Mouse (Mus musculus) embryonic facial prominence, embryonic 13.5 days (tissue): Measurements from ENCODE around the gene Tkfc. TPM values are rescaled to one million over a fixed set of nuclear protein-coding genes. Genes with fewer than 3 reads are reported as not detected.

Experiments used
- ATAC-seq: fragments of 200-750 bp; cut with Nextera tagmentation; 2 replicates; pipeline ENCODE4 v1.8.0; 2017; ENCODE audit warnings: low read depth; ENCODE audit not compliant: insufficient number of reproducible peaks, insufficient read depth, low FRiP score, low TSS enrichment
- H3K27ac ChIP-seq: fragments of 300-500 bp; sonication (generic); 2 replicates; pipeline ENCODE4 v1.5.1; 2015; ENCODE audit warnings: moderate library complexity, mild to moderate bottlenecking, inconsistent platforms
- H3K27me3 ChIP-seq: fragments of 300-500 bp; sonication (generic); 2 replicates; pipeline ENCODE4 v1.6.1; 2015; ENCODE audit warnings: mild to moderate bottlenecking, inconsistent platforms
- H3K36me3 ChIP-seq: fragments of 300-500 bp; sonication (generic); 2 replicates; pipeline ENCODE4 v1.6.1; 2015; ENCODE audit warnings: mild to moderate bottlenecking, inconsistent platforms
- H3K4me1 ChIP-seq: fragments of 300-500 bp; sonication (generic); 2 replicates; pipeline ENCODE4 v1.6.1; 2015; ENCODE audit warnings: inconsistent platforms
- H3K4me2 ChIP-seq: fragments of 300-500 bp; sonication (generic); 2 replicates; pipeline ENCODE4 v1.6.1; 2015; ENCODE audit warnings: moderate library complexity, mild to moderate bottlenecking, inconsistent platforms
- H3K4me3 ChIP-seq: fragments of 300-500 bp; sonication (generic); 2 replicates; pipeline ENCODE4 v1.5.1; 2015; ENCODE audit warnings: mild to moderate bottlenecking, inconsistent platforms
- H3K9ac ChIP-seq: fragments of 300-500 bp; sonication (generic); 2 replicates; pipeline ENCODE4 v1.6.1; 2015; ENCODE audit warnings: mild to moderate bottlenecking, inconsistent platforms
- H3K9me3 ChIP-seq: fragments of 300-500 bp; sonication (generic); 2 replicates; pipeline ENCODE4 v1.6.1; 2016; ENCODE audit warnings: inconsistent platforms
- WGBS: fragments of 180-500 bp; shearing (Covaris S2); methylation state at CpG from one replicate; pipeline ENCODE4 v1.1.7; 2015; ENCODE audit warnings: mixed read lengths; 5-methylcytosine and 5-hydroxymethylcytosine counted together
- polyA plus RNA-seq: library from polyadenylated mRNA; unstranded; fragments of >200 nt; fragmentation: Nextera tagmentation; extraction: Ambion mirVana; gene quantifications from 2 replicates; pipeline ENCODE4 v1.2.1, GENCODE M21; 2015

Tkfc gene
- 16.3 and 17.0 TPM in 2 replicates for polyA plus RNA-seq

DNA sequence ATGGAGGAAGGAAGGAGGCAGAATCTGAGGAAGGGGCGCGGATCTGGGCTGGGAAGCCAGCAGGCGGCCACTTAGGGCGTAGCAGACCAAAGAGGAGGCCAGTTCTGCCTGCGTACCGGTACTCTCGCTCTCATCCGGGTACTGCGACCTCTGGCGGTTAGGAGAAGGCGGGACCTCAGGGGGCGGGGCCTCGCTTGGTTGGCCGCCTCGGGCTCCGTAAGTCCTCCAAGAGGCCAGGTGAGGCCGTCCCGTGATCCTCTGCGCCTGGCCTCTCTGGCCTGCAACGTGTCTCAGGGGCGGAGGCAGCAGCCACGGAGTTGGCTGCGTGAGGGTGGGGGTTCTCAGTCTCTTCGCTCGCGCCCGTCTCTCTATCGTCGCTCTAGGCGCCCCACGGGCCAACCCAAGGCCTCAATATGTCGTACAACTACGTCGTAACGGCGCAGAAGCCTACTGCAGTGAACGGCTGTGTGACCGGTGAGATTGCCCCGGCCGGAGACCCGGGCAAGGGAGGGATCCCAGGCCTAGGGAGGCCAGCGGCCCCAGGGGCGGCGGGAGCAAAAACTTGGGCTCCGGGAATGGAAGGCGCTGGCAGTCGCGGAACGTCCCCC is at the start of gene Tkfc, which contains the start of gene Ddb1:
Gene Tkfc (minus strand): TSS at position 362 of the 608 bp plus-strand sequence.
Gene Ddb1 (plus strand): TSS at position 35 of the 608 bp plus-strand sequence.
- H3K4me1 ChIP-seq: peaks cover 47% of the 10 kb centered on the region
- peaks cover 33% of the 10 kb centered on the region for H3K36me3 ChIP-seq
- no peaks in the 10 kb centered on the region for H3K27me3 ChIP-seq
- H3K4me2 ChIP-seq: peak within 1 kb of the TSS; percentile 79
- no peaks in the 10 kb centered on the region for H3K9me3 ChIP-seq
- peak within 1 kb of the TSS; percentile 99 for H3K4me3 ChIP-seq
- H3K27ac ChIP-seq: peak within 1 kb of the TSS; percentile 94
- H3K9ac ChIP-seq: peak within 1 kb of the TSS; percentile 98
- ATAC-seq: peak; percentile 95
- WGBS: under 1% methylated on average over 49 of the region's 49 CpGs

DNA sequence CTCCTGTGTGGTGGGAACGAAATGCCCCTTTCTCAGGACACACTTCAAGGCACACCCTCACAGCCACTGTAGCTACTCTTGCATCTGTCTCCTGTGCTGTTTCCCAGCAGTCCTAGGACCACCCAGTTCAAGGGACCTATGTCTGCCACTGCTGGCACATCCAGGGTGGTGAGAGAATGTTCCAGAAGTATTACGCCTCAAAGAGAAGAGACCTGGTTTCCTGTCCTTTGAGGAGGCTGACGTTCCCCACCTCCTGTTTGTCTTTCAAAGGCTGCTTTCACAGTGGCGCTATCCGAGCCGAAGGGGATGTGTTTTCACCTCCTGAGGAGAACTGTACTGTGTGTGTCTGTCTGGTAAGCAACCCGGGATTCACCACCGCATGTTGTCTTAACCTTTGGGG is 42.7 kb upstream of the Tkfc start:
- Histone ChIP-seq H3K4me2 (no peak overlapping the region), H3K36me3 (no peaks in the 10 kb centered on the region), H3K9me3 (no peaks in the 10 kb centered on the region), H3K4me1 (no peaks in the 10 kb centered on the region), H3K9ac (no peak overlapping the region), H3K27ac (no peak overlapping the region), H3K4me3 (no peak overlapping the region), H3K27me3 (no peaks in the 10 kb centered on the region)
- 79% methylated on average over 8 of the region's 8 CpGs for WGBS
- no peak for ATAC-seq

DNA sequence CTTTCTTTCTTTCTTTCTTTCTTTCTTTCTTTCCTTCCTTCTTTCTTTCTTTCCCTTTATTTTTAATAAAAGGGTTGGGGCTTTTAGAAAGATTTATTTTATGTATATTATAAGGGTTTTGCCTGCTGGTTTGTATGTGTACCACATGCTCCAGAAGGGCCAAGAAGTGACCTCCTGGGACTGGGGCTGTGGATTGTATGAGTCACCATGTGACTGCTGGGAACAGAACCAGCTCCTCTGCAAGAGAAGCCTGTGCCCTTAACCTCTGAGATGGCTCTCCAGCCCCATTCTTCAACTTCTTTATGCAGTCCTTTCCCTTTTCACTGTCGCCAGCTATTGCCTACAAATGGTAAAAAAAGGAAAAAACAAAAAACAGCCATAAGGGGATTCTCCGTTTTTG is 40.2 kb upstream of the Tkfc start:
- Histone ChIP-seq H3K27me3 (no peaks in the 10 kb centered on the region), H3K4me2 (no peak overlapping the region), H3K4me1 (peaks cover 5% of the 10 kb centered on the region), H3K9me3 (no peaks in the 10 kb centered on the region), H3K36me3 (no peaks in the 10 kb centered on the region), H3K4me3 (no peak overlapping the region), H3K27ac (no peak overlapping the region), H3K9ac (no peak overlapping the region)
- 81% methylated on average over 2 of the region's 2 CpGs for whole genome bisulfite sequencing
- ATAC-seq: no peak

DNA sequence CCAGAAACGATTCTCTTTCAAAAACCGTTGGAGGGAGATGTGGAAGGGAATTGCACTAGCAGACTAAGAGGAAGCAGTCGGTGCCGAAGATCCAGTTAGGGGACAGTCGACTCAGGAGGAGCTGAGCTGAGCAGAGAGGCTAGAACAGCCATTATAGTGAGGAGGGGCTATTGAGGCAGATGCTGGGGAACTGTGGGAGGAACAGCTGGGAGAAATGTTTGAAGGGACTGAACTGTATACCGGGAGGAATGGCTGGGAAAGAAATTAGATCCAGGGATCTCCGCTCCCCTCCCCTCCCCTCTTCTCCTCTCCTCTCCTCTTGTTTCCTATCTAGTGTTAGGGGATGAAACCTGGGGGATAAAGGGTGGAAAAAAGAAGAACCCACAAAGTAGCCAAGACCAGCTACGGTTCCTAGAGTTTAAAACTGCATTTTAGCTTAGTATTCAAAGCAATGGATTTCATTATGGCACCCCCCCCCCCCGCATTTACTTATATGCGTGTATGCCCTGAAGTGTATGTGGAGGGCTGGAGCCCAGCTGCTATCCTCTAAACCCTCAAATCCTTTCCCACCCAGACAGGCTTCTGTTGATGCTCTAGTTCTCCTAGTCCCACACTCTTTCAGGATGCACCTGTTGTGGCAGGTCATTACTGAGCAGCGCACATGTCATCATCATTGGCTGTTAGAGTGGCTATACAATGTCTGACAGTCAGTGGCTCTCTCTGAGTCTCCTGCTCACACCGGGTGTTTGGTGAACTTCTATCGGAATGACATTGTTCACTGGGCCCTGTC is 35.3 kb upstream of the Tkfc start:
- Histone ChIP-seq H3K4me3 (peak overlapping the region; percentile 9; the same call in 1 of the 2 replicates), H3K4me1 (peaks cover 11% of the 10 kb centered on the region), H3K27ac (peak overlapping the region; percentile 48; the same call in 1 of the 2 replicates), H3K27me3 (no peaks in the 10 kb centered on the region), H3K36me3 (no peaks in the 10 kb centered on the region), H3K4me2 (peak overlapping the region; percentile 47), H3K9ac (peak overlapping the region; percentile 52), H3K9me3 (no peaks in the 10 kb centered on the region)
- no peak for ATAC-seq
- 37% methylated on average over 13 of the region's 13 CpGs for WGBS

DNA sequence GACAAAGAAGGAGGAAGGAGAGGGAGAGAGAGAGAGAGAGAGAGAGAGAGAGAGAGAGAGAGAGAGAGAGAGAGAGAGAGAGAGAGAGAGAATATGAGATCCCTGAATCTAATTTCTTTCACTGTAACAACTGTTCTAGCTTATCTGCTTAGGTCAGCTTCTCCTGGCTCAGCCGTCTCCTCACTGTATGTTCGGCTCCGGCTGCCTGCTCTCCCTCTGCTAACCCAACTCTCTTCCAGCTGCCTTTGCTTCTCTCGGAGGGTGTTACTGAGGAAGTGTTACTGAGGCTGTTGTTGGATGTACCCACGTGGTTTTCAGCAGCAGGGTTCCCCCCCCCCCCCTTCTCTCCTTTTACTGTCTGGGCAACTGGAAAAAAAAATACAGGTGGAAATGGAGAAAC is 34.6 kb upstream of the Tkfc start:
- Histone ChIP-seq H3K27me3 (no peaks in the 10 kb centered on the region), H3K9ac (peak overlapping the region; percentile 52), H3K9me3 (no peaks in the 10 kb centered on the region), H3K36me3 (no peaks in the 10 kb centered on the region), H3K4me1 (peaks cover 14% of the 10 kb centered on the region), H3K4me2 (peak overlapping the region; percentile 47), H3K4me3 (no peak overlapping the region), H3K27ac (peak overlapping the region; percentile 48; the same call in 1 of the 2 replicates)
- no peak for ATAC-seq
- WGBS: 8% methylated on average over 5 of the region's 5 CpGs

DNA sequence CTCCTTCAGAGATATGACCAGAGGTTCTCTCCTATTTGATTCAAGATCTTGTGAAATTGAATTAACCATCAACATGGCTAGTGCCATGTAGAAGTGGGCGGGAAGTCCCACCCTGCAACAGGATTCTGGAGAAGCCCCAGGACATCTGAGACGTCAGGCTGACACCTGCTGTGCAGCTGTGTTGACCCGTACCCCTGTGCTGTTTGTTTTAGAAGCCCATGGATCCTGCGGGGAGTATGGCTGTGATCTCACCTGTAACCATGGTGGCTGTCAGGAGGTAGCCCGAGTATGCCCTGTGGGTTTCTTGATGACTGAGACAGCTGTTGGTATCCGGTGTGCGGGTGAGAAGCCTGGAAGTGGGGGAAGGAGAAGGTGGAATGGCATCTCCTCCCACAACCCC is 32.4 kb upstream of the Tkfc start:
- Histone ChIP-seq H3K4me3 (no peak overlapping the region), H3K36me3 (no peaks in the 10 kb centered on the region), H3K4me1 (peaks cover 28% of the 10 kb centered on the region), H3K9ac (no peak overlapping the region), H3K27me3 (no peaks in the 10 kb centered on the region), H3K27ac (no peak overlapping the region), H3K4me2 (no peak overlapping the region), H3K9me3 (no peaks in the 10 kb centered on the region)
- ATAC-seq: no peak
- WGBS: 61% methylated on average over 7 of the region's 7 CpGs

DNA sequence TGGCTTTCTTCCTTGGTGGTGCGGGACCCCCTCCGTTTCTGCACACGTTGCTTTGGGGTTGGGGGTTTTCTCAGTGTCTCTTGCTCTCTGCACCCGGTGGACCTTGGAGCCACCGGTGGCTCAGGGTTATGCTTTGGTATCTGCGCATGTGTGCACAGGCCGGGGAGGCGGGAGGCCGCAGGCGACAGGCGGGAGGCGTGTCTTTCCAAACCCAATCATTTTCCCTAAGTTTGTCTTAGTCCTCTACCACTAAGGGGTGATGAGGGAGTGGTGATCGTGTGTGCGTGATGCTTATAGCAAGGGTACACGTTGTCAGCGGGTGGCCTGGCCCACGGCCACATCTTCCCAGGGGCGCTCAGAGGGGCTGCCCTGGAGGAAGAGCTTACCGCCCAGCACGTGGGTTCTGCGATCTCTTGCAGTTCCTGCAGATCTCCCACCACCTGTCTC is 29.4 kb upstream of the Tkfc start:
- Histone ChIP-seq H3K9ac (peak overlapping the region; percentile 77), H3K9me3 (no peaks in the 10 kb centered on the region), H3K36me3 (peaks cover 6% of the 10 kb centered on the region), H3K27me3 (no peaks in the 10 kb centered on the region), H3K4me3 (peak overlapping the region; percentile 50), H3K4me1 (peaks cover 17% of the 10 kb centered on the region), H3K27ac (no peak overlapping the region; the same call in 1 of the 2 replicates), H3K4me2 (peak overlapping the region; percentile 81)
- WGBS: 2% methylated on average over 21 of the region's 21 CpGs
- peak; percentile 83 for ATAC-seq

DNA sequence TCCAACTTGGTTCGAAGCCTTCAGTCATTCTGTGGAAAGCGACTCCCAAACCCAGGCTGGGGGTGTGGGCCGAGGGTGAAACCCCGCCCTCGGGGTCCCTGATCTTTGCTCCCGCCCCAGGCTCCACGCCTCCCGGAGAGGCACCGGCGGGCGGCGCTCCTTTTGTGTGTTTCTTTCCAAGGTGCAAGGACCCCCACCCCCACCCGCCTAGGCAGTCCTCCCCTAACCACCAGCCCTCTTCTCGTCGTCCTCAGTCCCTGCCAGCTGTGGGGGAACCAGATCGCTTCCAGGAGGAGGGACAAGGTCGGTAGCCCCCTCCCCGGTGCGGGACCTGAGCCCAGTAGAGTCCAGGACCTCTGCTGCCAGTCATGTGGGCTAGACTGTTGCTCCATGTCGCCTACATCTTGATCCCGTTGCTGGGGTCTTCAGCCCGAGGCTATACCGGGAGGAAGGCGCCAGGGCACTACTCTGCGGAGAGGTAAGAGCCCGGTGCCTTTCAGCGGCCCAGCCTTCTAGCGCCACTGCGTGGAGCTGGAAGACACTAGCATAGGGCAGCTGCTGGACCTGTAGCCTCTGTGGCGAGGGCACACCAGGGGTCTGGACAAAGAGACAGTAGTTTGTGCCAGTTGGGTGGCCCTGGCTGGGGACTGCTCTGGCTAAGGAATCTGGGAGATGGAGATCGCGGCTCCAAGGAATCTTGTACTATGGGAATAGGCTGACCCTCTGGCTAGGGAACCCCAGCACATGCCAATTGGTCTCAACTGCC is 28.8 kb upstream of the Tkfc start, which contains the start of gene Vwce:
Gene Vwce (plus strand): TSS at position 108 of the 766 bp plus-strand sequence.
- ATAC-seq: peak; percentile 65
- H3K4me2 ChIP-seq: peak within 1 kb of the TSS; percentile 81
- H3K9ac ChIP-seq: peak within 1 kb of the TSS; percentile 77
- H3K9me3 ChIP-seq: no peaks in the 10 kb centered on the region
- peak within 1 kb of the TSS; percentile 44 for H3K27ac ChIP-seq
- WGBS: 2% methylated on average over 32 of the region's 32 CpGs
- peaks cover 12% of the 10 kb centered on the region for H3K36me3 ChIP-seq
- H3K4me1 ChIP-seq: peaks cover 17% of the 10 kb centered on the region
- H3K27me3 ChIP-seq: no peaks in the 10 kb centered on the region
- peak within 1 kb of the TSS; percentile 50 for H3K4me3 ChIP-seq

DNA sequence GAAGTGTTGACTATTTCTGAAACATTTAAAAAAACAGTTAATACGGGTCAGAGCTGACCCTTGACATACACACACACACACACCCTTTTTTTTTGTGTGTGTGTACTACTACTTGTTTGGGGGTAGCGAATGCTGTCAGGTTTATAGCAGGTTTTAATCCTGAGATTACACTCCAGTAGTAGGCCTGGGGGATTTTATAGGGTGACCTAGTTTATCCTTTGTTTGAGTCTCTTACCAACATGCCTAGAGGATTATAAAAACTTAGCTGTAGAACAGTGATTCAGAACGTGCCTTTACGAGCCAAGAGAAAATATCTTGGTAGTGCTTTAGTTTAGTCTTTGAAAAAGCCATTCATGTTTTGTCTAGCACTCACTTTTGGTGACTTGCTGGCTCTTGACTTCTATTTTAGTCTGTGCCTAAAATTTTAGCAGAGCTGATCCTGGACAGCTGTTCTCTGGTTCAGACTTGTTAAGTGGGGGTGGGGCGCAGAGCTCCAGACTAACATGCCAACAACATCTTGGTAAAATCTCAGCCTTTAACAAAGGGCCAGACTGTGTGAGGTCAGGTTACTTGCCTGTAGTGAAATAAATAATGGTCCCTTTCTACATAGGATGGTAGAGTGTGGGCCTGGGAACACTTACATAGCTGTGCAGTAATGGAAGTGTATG is 3.3 kb upstream of the Tkfc start:
- Histone ChIP-seq H3K27ac (no peak overlapping the region), H3K27me3 (no peaks in the 10 kb centered on the region)

DNA sequence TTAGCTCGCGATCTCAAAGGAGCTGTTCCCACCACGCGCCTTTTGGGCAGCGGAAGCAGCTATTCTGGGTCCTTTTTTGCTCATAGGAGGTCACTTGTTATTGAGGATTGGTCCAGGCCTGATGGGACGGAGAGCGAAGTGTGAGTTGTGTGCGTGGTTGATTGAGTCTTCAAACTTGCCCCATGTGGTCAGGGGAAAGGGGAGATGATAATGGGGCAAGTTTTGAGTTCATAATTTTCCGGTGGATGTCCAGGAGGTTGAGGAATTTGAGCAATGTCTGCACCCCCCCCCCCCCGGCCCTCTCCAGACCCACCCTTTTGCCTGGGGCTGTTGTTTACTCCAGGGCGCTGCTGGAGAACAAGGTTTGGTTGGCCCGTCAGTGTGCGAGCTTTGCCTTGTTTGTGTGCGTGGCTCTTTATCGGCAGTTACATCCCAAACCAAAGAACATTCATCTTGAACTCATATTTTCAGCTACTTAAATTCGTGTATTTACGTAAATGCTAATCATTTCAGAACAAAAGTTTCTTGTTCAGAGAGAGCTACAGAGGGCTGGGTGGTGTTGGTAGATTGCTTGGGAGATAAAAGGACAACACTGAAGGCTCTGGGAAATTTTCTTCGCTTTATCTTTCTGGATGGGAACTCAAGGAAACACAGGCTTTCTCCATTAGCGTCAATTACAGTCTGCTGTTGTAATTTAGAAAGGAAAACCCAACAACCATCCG is 608 bp upstream of the Tkfc start:
- Histone ChIP-seq H3K27ac (peak overlapping the region; percentile 94), H3K4me3 (peak overlapping the region; percentile 99), H3K4me2 (peak overlapping the region; percentile 79), H3K9me3 (no peaks in the 10 kb centered on the region), H3K9ac (peak overlapping the region; percentile 98), H3K36me3 (peaks cover 38% of the 10 kb centered on the region), H3K4me1 (peaks cover 47% of the 10 kb centered on the region), H3K27me3 (no peaks in the 10 kb centered on the region)
- 4% methylated on average over 20 of the region's 20 CpGs for WGBS
- no peak for ATAC-seq

More for the DNA sequence above, 3.3 kb upstream of the Tkfc start:
- Histone ChIP-seq H3K9me3 (no peaks in the 10 kb centered on the region), H3K4me2 (no peak overlapping the region), H3K4me3 (no peak overlapping the region), H3K4me1 (peaks cover 34% of the 10 kb centered on the region), H3K9ac (no peak overlapping the region), H3K36me3 (peaks cover 64% of the 10 kb centered on the region)
- ATAC-seq: no peak
- 84% methylated on average over 5 of the region's 5 CpGs for WGBS
